Mouse (Mus musculus) brain, embryonic 14.5 days (tissue): ENCODE data around the gene Onecut3.
A peak's percentile ranks its signal among the peaks of the same experiment; 100 is the strongest.

Experiments used
- CTCF ChIP-seq: fragments of 200-500 bp; IDR thresholded peaks from 2 replicates; pipeline ENCODE4 v1.5.1; 2012; ENCODE audit warnings: inconsistent platforms, mild to moderate bottlenecking, moderate library complexity, borderline replicate concordance; ENCODE audit not compliant: insufficient read depth, insufficient read length; ENCODE audit errors: extremely low read depth
- POLR2A ChIP-seq: fragments of 200-500 bp; IDR thresholded peaks from 2 replicates; pipeline ENCODE4 v1.6.1; 2012; ENCODE audit warnings: mild to moderate bottlenecking, inconsistent platforms, borderline replicate concordance; ENCODE audit not compliant: poor library complexity, insufficient read depth, insufficient read length, severe bottlenecking; ENCODE audit errors: extremely low read depth

GRCm38 (mm10) chr10:80509412-80510272 is 15.0 kb downstream of the Onecut3 start:
- TF ChIP-seq POLR2A (no peak), CTCF (peak; percentile 91)
